8 mouse cellular contexts compared by ENCODE assay signal in the genomic region with DNA sequence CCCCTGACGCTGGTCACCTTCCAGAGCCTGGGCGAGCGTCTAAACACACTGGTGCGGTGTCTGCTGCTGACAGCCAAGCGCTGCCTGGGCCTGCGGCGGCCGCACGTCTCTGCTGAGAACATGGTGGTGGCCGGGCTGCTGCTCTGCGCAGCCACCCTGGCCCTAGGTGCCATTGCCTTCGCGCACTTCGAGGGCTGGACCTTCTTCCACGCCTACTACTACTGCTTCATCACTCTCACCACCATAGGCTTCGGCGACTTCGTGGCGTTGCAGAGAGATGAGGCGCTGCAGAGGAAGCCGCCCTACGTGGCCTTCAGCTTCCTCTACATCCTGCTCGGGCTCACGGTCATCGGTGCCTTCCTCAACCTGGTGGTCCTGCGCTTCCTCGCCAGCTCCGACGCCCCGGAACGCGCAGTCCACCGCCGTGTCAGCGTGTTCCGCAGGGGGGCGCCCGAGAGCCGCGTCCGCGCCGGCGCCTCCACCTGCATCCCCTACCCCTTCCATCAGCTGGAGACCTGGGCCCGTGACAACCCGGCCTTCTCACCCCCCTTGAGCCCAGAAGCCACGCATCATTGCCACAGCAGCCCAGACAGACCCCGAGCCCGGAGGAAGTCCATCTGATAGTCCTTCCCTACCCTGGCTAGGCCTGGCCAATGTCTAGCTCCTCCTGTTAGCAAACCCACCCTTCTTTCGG. TPM values are rescaled to one million over a fixed set of nuclear protein-coding genes. Genes with fewer than 3 reads are reported as not detected.
DNase-seq lines count a peak whose midpoint lies in the region; ATAC-seq and TF ChIP-seq lines count a peak whose summit lies in the region.

No protein-coding gene starts in this region.

- no peaks in the 10 kb centered on the region for H3K9me3 ChIP-seq in forebrain, embryonic 14.5 days (replicated peaks; ENCODE audit: control insufficient read depth, low read length)
- H3K9me3 ChIP-seq in intestine, embryonic 14.5 days (ENCODE audit: control insufficient read depth, low read length) = no peaks in the 10 kb centered on the region
- no peaks in the 10 kb centered on the region for H3K9me3 ChIP-seq in liver, embryonic 14.5 days (ENCODE audit: control insufficient read depth, low read length)

- WGBS in forebrain, embryonic 14.5 days = 15% methylated on average over 50 of the region's 50 CpGs
- 12% methylated on average over 50 of the region's 50 CpGs for WGBS in intestine, embryonic 14.5 days
- WGBS in liver, embryonic 14.5 days (ENCODE audit: insufficient replicate concordance) = 11% methylated on average over 50 of the region's 50 CpGs

- no peaks in the 10 kb centered on the region for H3K36me3 ChIP-seq in forebrain, embryonic 14.5 days (ENCODE audit: control insufficient read depth, insufficient read depth, low read length)
- H3K36me3 ChIP-seq in intestine, embryonic 14.5 days (ENCODE audit: control insufficient read depth, insufficient read depth, low read length) = no peaks in the 10 kb centered on the region
- no peaks in the 10 kb centered on the region for H3K36me3 ChIP-seq in liver, embryonic 14.5 days (replicated peaks; ENCODE audit: control insufficient read depth, insufficient read depth, low read depth)

- no peak for TF ChIP-seq EP300 in liver, embryonic 14.5 days (IDR thresholded peaks at IDR 0.05; ENCODE audit: low read depth)

- H3K9ac ChIP-seq in forebrain, embryonic 14.5 days (ENCODE audit: low read length) = no peak overlapping the region; the same call in 1 of the 2 replicates
- no peak overlapping the region for H3K9ac ChIP-seq in intestine, embryonic 14.5 days (ENCODE audit: low read length)
- H3K9ac ChIP-seq in liver, embryonic 14.5 days (replicated peaks) = no peak overlapping the region

- no peaks in the 10 kb centered on the region for H3K4me1 ChIP-seq in forebrain, embryonic 14.5 days (ENCODE audit: control insufficient read depth, insufficient read depth, low read length)
- peaks cover 7% of the 10 kb centered on the region for H3K4me1 ChIP-seq in intestine, embryonic 14.5 days (replicated peaks; ENCODE audit: control insufficient read depth, insufficient read depth, low read length)
- no peaks in the 10 kb centered on the region for H3K4me1 ChIP-seq in liver, embryonic 14.5 days (replicated peaks; ENCODE audit: control insufficient read depth in 2 of 2, insufficient read depth in 2 of 2, low read length in 1 of 2)

- DNase-seq in urinary bladder, postnatal 25 days (ENCODE audit: low spot score) = peak; percentile 25
- DNase-seq in urinary bladder, postnatal 4 days (ENCODE audit: low spot score in 2 of 2) = no peak
- peak; percentile 53 to 84 for DNase-seq in cerebellum, adult 18-20 months
- DNase-seq in forebrain, embryonic 14.5 days (ENCODE audit: low spot score) = peak; percentile 45
- peak; percentile 77 for DNase-seq in intestine, embryonic 14.5 days (ENCODE audit: low spot score)
- DNase-seq in liver, embryonic 14.5 days (ENCODE audit: low read depth in 3 of 3, low spot score in 3 of 3) = no peak
- peak; percentile 62 to 68 for DNase-seq in right cerebral cortex, adult 2 months (ENCODE audit: low spot score in 2 of 2)

- no peak overlapping the region for H3K4me3 ChIP-seq in forebrain, embryonic 14.5 days (ENCODE audit: low read depth, low read length)
- peak overlapping the region; percentile 10; the same call in 1 of the 2 replicates for H3K4me3 ChIP-seq in intestine, embryonic 14.5 days (ENCODE audit: low read depth, low read length)
- H3K4me3 ChIP-seq in liver, embryonic 14.5 days (ENCODE audit: insufficient read depth in 1 of 2, low read depth in 2 of 2, low read length in 2 of 2) = no peak overlapping the region

- peak; percentile 69 for ATAC-seq in forebrain, embryonic 14.5 days
- ATAC-seq in intestine, embryonic 14.5 days (replicated peaks; ENCODE audit: low FRiP score, low TSS enrichment, low read depth) = peak; percentile 66; the same call in 1 of the 2 replicates
- no peak for ATAC-seq in liver, embryonic 14.5 days (ENCODE audit: insufficient read depth)
- ATAC-seq in erythroid progenitor cell, adult 5-6 weeks (replicated peaks; ENCODE audit: low FRiP score, poor library complexity, severe bottlenecking) = no peak

- peaks cover 50% of the 10 kb centered on the region for H3K27me3 ChIP-seq in forebrain, embryonic 14.5 days (replicated peaks; ENCODE audit: control insufficient read depth, insufficient read depth, low read length)
- peaks cover 54% of the 10 kb centered on the region for H3K27me3 ChIP-seq in intestine, embryonic 14.5 days (replicated peaks; ENCODE audit: control insufficient read depth, insufficient read depth, low read length)
- peaks cover 25% of the 10 kb centered on the region for H3K27me3 ChIP-seq in liver, embryonic 14.5 days (ENCODE audit: control insufficient read depth, insufficient read depth, low read length)

- no peak overlapping the region for H3K27ac ChIP-seq in forebrain, embryonic 14.5 days (ENCODE audit: low read depth, low read length)
- H3K27ac ChIP-seq in intestine, embryonic 14.5 days (ENCODE audit: low read depth) = no peak overlapping the region
- no peak overlapping the region for H3K27ac ChIP-seq in liver, embryonic 14.5 days

- peak overlapping the region; percentile 34 for H3K4me2 ChIP-seq in forebrain, embryonic 14.5 days (ENCODE audit: low read length)
- H3K4me2 ChIP-seq in intestine, embryonic 14.5 days (ENCODE audit: low read length) = peak overlapping the region; percentile 38
- no peak overlapping the region for H3K4me2 ChIP-seq in liver, embryonic 14.5 days (ENCODE audit: low read depth)

- TF ChIP-seq CTCF in liver, embryonic 14.5 days (IDR thresholded peaks at IDR 0.05; ENCODE audit: low read depth) = peak; percentile 64

RNA-seq across cellular contexts. Expression of a gene that starts 5.0 kb away (rescaled TPM):
- not detected in 2 replicates for polyA plus RNA-seq in forebrain, embryonic 14.5 days (2014; fragmentation: Nextera tagmentation; extraction: Ambion mirVana)
- polyA plus RNA-seq in intestine, embryonic 14.5 days (2014; fragmentation: Nextera tagmentation; extraction: Ambion mirVana) = not detected in 2 replicates
- polyA plus RNA-seq in liver, embryonic 14.5 days (2012; rRNA removed) = not detected in 2 replicates
- not detected in 2 replicates for polyA plus RNA-seq in liver, embryonic 14.5 days (2014; fragmentation: Nextera tagmentation; extraction: Ambion mirVana)
- total RNA-seq in erythroid progenitor cell, adult 5-6 weeks (2015; ENCODE audit: low replicate concordance) = not detected in 2 replicates
- not detected in 2 replicates for total RNA-seq in erythroid progenitor cell, adult 5-6 weeks (2017; ENCODE audit: low replicate concordance)

RNA-seq across cellular contexts. Expression of a gene that starts 37.7 kb away (rescaled TPM):
- polyA plus RNA-seq in forebrain, embryonic 14.5 days (2014; fragmentation: Nextera tagmentation; extraction: Ambion mirVana) = 0.13 TPM in 1 of 2 replicates, not detected in the other
- 0.17 and 0.23 TPM in 2 replicates for polyA plus RNA-seq in intestine, embryonic 14.5 days (2014; fragmentation: Nextera tagmentation; extraction: Ambion mirVana)
- polyA plus RNA-seq in liver, embryonic 14.5 days (2012; rRNA removed) = not detected in 2 replicates
- polyA plus RNA-seq in liver, embryonic 14.5 days (2014; fragmentation: Nextera tagmentation; extraction: Ambion mirVana) = 0.11 TPM in 1 of 2 replicates, not detected in the other
- total RNA-seq in erythroid progenitor cell, adult 5-6 weeks (2015; ENCODE audit: low replicate concordance) = 1.4 TPM in 1 of 2 replicates, not detected in the other
- total RNA-seq in erythroid progenitor cell, adult 5-6 weeks (2017; ENCODE audit: low replicate concordance) = not detected in 2 replicates

Comparison
In these comparisons a context has a peak if more than half of its experiments do, and no peak if none do; other contexts are left out.
1. DNase-seq: peak in urinary bladder, postnatal 25 days (single experiment), cerebellum, adult 18-20 months (2 of 2), forebrain, embryonic 14.5 days (single experiment), intestine, embryonic 14.5 days (single experiment) and right cerebral cortex, adult 2 months (2 of 2); none in urinary bladder, postnatal 4 days (0 of 2) and liver, embryonic 14.5 days (0 of 3).
2. ATAC-seq: peak in forebrain, embryonic 14.5 days (single experiment) and intestine, embryonic 14.5 days (single experiment); none in liver, embryonic 14.5 days (single experiment) and erythroid progenitor cell, adult 5-6 weeks (single experiment).